Mouse (Mus musculus) spleen, adult 2 months (tissue): ENCODE measurements around the gene Erg.

ENCODE experiments used
- CTCF ChIP-seq: fragments of 200-500 bp; IDR thresholded peaks from 2 replicates; pipeline ENCODE4 v1.5.1; 2011; ENCODE audit warnings: mild to moderate bottlenecking, inconsistent platforms; ENCODE audit not compliant: insufficient read depth, insufficient read length, insufficient replicate concordance; ENCODE audit errors: extremely low read depth
- POLR2A ChIP-seq: fragments of 200-500 bp; IDR thresholded peaks from 2 replicates; pipeline ENCODE4 v1.6.1; 2011; ENCODE audit warnings: low read depth, low read length, inconsistent platforms

DNA sequence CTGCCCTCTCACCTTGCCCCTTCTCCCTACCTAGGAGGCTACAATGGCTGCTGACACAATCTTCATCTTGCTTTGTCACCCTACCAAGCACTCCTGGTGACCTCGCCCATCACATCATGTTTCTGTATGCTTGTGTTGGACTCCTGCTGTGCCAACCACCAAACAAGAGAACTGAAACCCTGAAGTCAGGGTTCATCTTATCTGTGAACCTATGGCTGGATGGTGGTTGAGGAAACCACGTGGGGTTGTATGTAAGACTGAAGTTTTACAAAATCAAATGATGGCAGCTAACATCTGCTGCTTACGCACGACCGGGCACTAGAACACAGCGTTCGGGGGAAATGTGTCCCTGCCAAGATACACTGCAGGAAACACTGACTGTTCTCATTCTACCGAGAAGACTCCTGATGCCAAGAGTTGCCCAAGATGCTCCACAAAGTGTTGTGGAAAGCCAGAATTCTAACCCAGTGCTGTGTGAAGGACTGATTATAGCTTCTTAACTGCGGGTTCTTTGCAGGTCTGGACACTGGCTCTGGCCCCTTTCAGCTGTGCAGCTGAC lies 201.7 kb downstream of the Erg start:
- TF ChIP-seq CTCF = no peak
- TF ChIP-seq POLR2A = no peak
